Mouse (Mus musculus) granulocyte monocyte progenitor cell, adult 5-6 weeks (primary cell): Measurements from ENCODE around the gene Ntrk2. TPM values are rescaled to one million over a fixed set of nuclear protein-coding genes. Genes with fewer than 3 reads are reported as not detected.
A peak's percentile ranks its signal among the peaks of the same experiment; 100 is the strongest.

Experiments
- ATAC-seq: replicated peaks from 2 replicates; pipeline ENCODE4 v1.8.0; 2016; ENCODE audit warnings: mild to moderate bottlenecking, moderate TSS enrichment, inconsistent platforms; ENCODE audit not compliant: poor library complexity, severe bottlenecking
- total RNA-seq, 2 experiments: library from RNA; stranded (forward) in 1 of 2; stranded (reverse) in 1 of 2; fragments of 200-712, 200-1000 nt in 1 of 2; fragments of >200 nt in 1 of 2; fragmentation: Nextera tagmentation in 1 of 2; gene quantifications; 2 replicates each; pipeline ENCODE4 v1.2.3; 2014 to 2017

Gene Ntrk2
- total RNA-seq (2014; fragmentation: Nextera tagmentation) (not detected in 2 replicates), total RNA-seq (2017) (not detected in 2 replicates)

DNA sequence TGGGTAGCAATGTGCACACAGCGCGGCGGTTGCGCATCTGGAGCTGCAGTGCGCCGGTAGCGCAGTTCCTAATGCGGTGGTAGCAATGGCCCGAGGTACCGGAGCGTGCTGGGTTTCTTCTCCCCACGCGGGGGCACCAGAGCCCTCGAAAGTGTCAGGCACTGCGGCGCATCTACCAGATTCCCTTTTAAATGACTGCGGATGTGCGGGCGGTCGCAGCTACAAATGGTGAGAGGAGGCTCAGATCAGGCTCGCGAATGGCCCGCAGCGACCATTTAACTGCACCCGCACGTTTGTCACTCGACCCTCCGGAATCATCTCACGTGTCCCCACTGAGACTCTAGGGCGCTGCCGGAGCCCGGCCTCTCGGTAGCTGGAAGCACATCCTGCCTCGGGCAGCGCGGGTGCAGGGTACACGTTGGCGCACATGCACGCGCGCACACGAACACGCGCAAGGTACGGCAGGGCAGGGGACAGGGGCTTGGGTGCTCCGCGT lies at the start of gene Ntrk2:
Gene Ntrk2 (plus strand): TSS at position 173 of the 496 bp plus-strand sequence.
- ATAC-seq: peak; percentile 83

DNA sequence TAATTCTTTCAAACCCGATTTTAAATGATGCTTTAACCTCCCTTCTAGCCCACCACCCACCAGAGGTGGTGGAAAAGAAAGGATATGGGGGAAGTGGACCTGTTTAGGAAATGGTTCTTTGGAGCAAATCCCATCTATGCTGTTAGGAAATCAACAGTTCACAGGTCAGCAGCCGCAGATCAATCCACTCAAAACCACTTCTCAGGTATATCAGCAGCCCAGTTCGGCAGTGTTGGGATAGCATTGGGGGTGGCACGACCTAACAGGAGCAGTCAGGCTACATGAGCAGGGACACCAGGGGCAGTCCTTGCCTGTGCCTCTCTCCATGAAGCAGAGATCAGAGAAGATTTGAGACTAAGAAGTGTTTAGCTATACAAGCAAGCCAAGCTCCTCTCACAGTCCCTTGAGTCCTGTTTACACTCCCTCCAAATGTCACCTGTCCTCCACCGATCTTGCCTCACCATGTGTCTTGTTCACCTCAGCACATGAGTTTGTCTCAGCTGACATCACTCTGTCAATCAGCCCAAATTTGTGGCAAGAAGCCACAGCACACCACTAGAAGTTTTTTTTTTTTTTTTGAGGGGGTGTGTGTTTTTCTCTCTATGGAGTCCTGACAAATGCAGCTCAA lies 45.3 kb upstream of the Ntrk2 start:
- ATAC-seq: no peak

DNA sequence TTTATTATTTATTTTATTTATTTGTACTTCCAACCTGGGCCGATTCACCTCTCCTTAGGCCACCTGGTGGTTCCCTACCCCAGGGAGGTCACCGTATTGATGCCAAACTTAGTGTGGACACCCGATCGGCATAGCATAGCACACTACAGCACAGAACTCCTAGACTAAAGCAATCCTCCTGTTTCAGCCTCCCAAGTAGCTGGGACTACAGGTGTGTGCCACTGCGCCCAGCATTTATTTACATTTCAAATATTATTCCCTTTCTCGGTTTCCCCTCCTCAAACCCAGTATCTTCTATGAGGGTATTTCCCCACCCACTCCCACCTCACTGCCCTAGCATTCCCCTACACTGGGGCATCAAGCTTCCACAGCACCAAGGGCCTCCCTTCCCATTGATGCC lies 38.1 kb upstream of the Ntrk2 start:
- no peak for ATAC-seq

DNA sequence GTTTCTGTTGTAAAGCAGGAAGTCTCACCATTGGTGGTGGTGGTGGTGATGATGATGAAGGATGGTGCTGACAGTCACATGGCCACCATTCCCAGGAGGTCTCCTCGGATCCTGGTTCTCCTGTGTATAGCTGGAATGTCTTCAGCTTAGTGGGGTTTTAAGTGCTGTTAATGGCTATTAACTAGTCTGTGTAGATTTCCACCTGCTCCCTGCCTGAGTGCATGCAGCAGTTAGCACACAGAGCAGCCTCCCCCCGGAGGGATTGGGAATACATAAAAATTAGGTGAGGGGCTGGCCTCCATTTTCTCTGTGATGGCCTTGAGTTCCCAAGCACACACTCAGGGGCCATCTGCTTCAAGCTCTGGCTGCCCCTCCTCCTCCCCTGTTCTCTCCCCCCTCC lies 36.9 kb upstream of the Ntrk2 start:
- ATAC-seq: no peak

DNA sequence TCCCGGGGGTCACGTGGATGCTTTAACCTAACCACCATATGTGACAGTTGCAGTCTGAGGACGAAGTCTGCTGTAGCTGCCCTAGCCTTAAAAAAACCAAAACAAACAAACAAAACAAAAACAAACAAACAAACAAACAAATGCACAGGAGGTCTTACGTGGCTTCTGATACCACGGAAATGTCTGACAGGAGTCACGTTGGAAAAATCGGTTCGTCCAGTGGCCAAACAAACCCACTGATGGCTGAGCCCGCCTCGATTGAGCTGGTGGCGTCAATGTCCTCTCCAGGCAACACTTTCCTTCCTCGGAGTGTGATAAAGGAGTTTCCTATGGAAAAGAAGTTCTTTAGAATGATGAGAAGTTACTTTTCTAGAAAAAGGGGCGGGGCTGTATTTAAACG lies 27.1 kb upstream of the Ntrk2 start:
- ATAC-seq: no peak

DNA sequence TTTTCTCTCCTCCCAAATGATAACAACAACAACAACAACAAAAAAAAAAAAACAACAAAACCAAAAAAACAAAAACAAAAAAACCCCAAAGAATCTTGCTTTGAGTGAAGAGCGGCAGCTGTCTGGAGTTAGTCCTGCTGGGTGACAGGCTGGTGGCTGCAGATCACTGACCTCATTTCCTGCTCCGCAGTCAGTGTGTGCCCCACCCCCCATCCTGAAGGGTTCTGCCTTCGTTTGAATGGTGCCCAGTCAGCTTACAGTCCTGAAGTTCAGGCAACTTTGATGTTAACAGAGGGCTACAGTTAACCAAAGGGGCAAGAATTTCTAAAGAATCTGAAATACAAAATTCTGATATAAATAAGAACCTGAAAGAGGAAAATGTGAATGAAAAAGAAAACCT lies 19.9 kb upstream of the Ntrk2 start:
- no peak for ATAC-seq

DNA sequence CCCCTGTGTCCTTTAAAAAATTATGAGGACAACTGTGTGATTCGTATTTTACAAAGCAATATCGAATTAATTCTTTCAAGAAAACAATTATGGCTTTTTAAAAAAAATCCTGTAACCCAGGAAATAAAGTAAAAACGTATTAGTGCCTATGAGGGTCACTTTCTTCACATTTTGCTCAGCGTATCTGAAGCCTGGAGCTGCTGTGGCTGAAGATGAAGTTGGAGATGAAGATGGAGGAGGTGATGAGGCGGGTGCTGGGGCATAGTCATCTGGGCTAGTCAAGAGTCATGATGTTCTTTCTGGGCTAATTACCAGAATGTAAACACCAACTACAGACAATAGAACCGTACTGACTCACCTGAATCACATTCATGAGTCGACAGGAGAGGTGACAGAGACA lies 15.6 kb upstream of the Ntrk2 start:
- ATAC-seq: no peak

DNA sequence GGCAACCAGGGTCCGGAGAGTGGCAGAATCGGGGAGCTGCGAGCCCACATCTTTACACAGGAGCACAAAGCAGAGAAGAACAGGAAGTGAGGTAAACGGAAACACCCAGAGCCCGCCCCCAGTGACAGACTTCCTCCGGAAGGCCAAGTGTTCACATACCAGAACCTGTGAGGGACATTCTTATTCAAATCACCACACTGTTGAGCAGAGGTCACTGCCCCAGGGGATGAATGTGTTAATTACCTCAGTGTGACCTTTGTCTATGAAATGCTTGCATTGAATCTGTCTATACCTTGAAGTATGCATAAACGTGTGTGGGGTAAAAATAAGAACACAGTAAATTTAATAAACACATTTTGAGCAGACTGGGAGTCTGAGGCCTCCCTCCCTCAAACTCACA lies 9.0 kb upstream of the Ntrk2 start:
- ATAC-seq: no peak

DNA sequence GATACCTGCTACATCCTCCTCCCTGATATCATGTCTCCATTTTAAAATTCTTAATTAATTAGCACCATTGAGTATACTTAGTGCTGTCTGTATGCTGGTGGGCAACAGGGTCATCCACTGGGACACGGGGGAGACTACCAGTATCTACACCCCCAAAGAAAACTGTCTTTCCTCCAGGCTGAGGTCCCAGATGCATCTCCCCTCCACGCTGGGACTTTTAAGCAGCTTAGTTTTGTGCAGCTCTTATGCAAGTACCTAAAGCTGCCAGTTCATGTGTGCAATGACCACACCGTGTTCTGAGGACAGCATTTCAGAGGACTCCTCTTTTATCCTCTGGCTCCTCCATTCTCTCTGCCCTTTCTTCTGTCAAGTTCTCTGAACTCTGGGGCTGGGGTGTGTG lies 5.1 kb upstream of the Ntrk2 start:
- ATAC-seq: no peak

DNA sequence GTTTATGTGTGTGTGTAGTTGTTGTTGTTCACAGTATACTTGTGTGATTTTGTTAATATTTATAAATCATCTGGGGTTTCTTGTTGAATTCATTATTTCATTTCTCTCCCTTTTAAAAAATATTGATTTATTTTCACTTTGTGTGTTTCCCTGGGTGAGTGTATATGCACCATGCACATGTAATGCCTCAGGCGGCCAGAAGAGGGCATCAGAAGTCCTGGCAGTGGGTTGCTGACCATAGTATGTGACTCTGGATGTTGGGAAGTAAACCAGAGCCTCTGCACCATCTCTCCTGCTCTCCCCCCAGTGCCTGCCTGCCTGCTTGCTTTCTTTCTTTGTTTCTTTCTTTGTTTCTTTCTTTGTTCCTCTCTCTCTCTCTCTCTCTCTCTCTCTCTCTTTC lies 2.5 kb upstream of the Ntrk2 start:
- ATAC-seq: no peak

DNA sequence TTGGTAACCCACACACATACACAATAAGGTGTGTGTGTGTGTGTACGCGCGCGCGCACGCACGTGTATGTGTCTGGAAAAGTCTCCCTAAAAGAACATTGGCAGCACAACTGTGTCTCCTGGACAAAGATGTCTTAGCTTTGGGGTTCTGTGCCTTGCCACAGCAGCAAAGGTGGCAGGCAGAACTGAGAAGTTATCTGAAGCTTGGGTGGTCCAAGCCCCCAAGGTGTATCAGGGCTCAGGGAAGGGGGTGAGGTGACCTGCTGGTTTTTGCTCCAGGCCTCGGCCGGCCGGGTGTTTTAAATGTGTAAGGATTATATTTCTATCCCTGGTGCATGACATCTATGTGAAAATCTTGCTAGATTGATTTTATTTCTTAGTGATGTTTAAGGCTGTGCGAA lies 536 bp upstream of the Ntrk2 start:
- no peak for ATAC-seq

DNA sequence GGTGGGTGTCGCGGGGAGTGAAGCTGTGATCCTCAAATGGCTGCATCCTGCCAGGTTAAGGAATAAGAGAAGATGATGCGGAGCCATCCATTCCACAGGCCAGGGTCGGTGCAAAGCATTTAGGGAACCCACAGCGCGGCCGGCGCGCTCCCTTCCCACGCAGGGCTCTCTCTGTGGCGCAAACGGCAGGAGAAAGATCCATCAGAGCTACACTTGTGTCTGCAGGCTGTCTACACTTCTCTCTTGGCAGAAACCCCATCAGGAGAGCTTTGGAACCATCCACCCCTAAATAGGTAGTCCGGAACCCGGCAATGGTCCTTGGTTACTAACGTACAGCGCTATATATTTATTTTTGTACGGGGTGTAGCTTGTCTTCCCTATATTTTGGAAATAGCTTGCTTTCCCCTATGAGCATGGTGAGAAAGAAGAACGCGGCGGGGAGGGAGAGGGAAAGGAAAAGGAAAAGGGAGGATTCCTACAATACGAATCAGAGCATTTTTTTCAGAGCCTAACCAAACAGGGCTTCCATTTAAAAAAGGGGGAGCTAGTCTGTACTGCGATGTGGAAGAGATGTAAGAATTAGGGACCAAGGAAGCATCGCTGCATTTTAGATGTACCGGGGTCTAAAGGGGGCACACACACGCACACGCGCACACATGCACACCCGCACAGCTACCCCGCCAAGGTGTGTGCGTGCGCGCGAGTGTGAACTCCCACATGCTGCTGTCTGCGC lies 693 bp downstream of the Ntrk2 start:
- no peak for ATAC-seq

DNA sequence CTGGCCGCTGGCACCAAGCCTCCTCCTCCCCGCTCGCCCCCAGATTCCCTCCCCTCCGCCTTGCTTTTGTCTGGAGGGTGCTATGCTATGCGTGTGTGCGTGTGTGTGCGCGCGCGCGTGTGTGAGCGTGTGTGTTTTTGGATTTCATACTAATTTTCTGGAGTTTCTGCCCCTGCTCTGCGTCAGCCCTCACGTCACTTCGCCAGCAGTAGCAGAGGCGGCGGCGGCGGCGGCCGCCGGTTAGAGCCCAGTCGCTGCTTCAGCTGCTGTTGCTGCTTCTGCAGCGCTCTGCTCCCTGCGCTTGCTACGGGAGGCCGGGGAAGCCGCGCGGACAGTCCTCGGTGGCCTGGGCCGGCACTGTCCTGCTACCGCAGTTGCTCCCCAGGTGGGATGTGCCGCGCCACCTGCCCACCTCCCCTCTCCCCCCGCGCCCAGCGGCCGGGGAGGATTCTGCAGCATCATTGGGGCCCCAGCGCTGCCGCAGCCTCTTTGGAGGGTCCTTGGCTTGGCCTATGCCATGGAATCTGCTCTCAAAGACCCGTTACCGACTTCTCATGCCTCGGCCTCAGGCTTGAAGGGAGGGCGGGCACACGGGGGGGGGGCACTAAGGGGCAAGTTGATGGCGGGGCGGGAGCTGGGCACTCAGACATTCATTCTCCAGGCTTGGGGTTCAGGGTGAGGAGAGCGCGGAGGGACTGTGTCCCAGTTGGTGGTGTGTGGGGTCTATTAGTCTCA lies 1.4 kb downstream of the Ntrk2 start:
- ATAC-seq: no peak

DNA sequence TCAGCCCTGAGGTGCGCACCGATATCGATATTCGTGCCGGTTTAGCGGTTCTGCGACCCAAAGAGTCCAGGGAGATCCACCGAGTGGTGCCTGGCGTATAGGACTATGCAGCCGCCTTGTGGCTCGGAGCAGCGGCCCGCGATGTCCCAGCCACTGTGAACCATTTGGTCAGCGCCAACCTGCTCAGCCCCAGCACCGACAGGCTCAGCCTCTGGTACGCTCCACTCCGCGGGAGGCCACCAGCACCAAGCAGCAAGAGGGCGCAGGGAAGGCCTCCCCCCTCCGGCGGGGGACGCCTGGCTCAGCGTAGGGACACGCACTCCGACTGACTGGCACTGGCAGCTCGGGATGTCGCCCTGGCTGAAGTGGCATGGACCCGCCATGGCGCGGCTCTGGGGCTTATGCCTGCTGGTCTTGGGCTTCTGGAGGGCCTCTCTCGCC lies 2.0 kb downstream of the Ntrk2 start:
- ATAC-seq: no peak

DNA sequence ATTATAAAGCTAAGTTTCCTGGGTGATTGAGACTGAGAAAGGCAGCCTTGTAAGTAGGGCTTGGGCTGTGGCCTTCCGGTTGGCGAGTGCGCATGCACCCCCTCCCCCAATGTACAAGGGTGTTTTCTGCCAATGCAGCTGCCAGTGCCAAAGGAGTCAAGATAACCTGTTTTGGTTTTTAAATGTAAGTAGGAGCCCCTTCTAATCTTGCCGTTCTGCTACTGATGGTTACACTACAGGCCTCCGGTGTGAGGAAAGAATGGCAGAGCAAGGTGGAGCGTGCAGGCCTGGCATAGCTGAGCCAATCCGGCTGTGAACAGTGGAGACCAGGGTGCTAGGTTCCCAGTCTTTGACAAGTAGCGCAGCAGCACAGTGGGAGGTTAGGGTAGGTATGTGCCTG lies 3.6 kb downstream of the Ntrk2 start:
- ATAC-seq: no peak

DNA sequence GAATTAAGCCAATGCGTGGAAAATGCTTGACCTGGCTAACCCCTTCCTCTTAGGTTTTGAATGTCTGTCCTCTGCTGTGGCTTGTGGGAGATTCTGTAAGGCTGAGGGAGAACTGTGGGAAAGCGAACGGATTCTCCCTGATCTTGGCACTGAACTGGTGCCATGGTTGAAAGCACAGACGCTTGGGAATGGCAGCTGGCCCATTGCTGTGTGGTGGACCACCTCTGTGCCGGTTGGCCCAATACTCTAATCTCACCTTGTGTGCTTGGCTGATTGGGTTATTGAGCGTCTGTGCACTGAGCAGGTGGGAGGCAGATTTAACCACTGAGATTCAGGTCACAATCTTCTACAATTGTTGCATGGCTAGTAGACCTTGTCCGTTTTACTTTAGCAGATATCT lies 18.4 kb downstream of the Ntrk2 start:
- ATAC-seq: no peak

DNA sequence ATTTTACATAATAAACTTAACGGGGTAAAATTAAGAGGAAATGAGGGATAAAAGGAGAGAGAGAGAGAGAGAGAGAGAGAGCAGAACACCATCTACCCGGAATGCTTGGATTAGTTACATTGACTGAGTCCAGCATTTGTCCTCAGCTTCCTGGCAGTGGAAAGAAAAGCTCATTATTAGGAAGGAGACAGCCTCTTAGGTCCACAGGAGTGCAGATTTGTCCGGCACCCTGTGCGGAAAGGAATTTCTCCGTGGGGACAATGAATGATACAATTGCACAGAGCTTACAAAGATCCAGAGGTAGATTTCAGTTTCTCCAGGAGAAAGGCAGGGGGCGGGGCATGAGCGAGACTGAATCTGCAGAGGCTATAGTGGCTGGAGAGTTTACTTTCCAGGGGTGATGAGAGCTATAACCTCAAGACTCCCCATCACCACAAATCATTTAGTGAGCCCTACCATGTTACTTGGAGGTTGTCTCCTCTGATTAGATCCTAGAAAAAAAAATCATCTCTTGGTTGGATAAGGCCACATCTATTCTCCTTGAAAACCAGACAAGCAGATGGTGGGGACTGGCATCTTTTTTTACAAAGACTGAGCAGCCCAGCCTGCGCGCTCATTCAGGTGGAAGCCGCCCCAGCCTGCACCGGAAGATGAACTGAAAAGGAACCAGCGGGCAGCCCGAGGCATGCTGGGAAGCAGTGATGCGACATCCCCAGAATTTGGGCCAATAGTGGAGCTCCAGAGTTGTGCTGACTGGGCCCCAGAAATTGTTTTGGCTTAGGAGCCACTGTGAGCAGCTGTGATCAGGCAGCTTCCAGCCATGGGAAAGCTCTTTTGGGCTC lies 20.2 kb downstream of the Ntrk2 start:
- no peak for ATAC-seq

DNA sequence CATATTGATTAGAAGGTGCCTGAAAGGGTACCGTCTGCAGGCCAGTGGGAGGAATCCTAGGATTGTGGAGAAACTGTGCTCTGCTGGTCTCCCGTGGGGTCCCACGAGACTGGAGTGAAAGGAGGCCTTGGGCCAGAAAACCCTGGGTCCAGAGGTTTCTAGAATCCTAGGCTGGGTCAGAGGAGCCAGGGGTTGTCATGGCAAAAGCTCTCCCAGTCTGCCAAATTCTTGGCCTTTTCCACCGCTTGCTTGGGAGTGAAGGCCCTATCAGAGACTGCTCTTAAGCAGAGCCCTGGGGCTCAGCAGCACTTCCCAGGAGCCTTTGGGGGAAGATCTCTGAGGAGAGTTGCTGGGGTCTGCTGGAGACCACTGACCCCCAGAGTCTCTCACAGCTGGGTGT lies 25.6 kb downstream of the Ntrk2 start:
- ATAC-seq: no peak

DNA sequence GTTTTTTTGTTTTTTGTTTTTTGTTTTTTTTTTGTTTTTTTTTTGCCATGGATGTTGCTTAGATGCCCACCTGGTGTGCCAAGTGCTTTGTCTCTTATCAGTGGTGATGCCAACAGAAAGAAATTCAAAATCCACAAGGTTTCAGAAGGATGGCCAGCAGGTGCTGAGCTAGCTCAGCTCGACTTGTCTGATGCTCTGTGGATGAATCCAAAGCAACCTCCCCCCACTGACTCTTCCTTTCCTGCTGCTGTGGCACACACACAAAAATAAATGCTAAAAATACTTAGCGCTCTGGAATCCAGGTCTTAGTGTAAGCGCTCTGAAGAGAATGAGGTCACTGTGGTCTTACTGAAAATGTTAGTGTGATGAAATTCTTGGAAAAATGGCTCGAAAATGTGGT lies 28.4 kb downstream of the Ntrk2 start:
- no peak for ATAC-seq

DNA sequence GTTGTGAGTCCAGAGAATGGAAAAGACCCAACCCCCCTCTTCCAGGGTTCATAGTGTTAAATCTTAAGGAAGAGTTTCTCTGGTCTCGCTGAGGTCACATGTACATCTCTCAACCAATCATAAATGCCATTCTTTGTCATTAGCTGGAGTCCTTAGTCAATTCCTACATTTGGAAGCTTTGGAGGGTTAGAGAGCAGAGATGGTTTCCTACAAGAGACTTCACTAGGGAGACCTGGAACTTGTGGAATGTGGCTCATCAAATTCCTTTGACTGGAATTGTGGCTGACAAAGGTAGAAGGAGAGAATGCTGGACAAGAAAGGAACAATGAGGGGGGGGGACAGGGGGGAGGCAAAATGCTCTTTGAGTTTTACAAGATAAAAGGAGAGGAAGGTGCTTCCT lies 30.5 kb downstream of the Ntrk2 start:
- ATAC-seq: no peak
